Mouse (Mus musculus): ENCODE data around the gene Fzd2.

GRCm38 (mm10) chr11:102582736-102583135 is 21.5 kb upstream of the Fzd2 start:
- TF ChIP-seq CTCF (IDR thresholded peaks at IDR 0.05; ENCODE audit: borderline replicate concordance, insufficient read depth, low read length) (no peak), POLR2A (IDR thresholded peaks at IDR 0.05; ENCODE audit: low read depth, low read length) (no peak)
